Mouse (Mus musculus) brain, embryonic 14.5 days (tissue): Measurements from ENCODE around the gene Gp1bb. TPM values are rescaled to one million over a fixed set of nuclear protein-coding genes. Genes with fewer than 3 reads are reported as not detected.

ENCODE experiments used
- DNase-seq: peaks from one replicate; pipeline ENCODE4 v3.0.0-alpha.2; 2011; ENCODE audit warnings: low read depth
- CTCF ChIP-seq: fragments of 200-500 bp; IDR thresholded peaks from 2 replicates; pipeline ENCODE4 v1.5.1; 2012; ENCODE audit warnings: inconsistent platforms, mild to moderate bottlenecking, moderate library complexity, borderline replicate concordance; ENCODE audit not compliant: insufficient read depth, insufficient read length; ENCODE audit errors: extremely low read depth
- POLR2A ChIP-seq: fragments of 200-500 bp; IDR thresholded peaks from 2 replicates; pipeline ENCODE4 v1.6.1; 2012; ENCODE audit warnings: mild to moderate bottlenecking, inconsistent platforms, borderline replicate concordance; ENCODE audit not compliant: poor library complexity, insufficient read depth, insufficient read length, severe bottlenecking; ENCODE audit errors: extremely low read depth
- polyA plus RNA-seq: library from polyadenylated mRNA; depleted of rRNA; stranded (reverse); fragments of >200 nt; gene quantifications from 2 replicates; pipeline ENCODE4 v1.2.3, GENCODE M21; 2012; rRNA removed

Gene Gp1bb
- polyA plus RNA-seq: 19.9 and 22.5 TPM in 2 replicates

DNA sequence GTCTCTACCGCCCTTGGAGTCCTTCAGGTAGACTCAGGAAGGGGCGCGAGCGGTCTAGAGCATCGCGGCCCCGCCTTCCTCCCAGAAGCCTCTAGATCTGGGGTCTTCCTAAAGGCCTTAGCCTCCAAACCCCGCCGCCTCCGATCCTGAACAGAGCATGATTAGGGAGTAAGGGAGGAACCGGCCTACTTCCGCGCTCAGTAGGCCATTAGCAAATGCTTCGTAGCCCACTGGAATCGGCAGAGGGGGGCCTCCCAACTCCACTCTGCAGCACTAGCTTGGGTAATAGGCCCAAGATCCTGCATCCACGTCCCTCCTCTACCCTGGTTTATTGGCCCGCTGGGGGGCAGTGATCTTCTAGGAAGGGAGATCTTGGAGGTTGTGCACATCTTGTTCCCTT, at the start of gene Gp1bb:
Gp1bb (minus strand) TSS at position 385 of the 400 bp plus-strand sequence.
- no peak for TF ChIP-seq POLR2A
- TF ChIP-seq CTCF: no peak
- DNase-seq: no peak

DNA sequence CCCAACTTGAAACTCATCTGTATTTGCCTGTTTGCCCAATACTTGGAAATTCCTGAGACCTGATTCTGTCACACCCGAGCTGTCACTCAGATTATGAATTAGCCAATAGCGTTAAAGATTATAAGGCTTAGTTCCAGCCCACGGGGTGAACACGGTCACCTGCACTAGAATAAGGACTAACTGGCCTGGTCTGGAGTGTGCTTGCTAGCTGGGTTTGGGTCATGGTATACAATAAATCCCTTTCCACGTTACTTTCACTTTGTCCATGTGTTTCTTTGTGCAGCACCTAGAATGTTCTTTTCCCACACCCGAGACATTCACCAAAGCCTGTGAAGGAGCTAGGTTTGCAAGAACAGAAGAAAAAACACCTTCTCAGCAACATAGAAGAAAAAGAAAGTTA, 47.7 kb upstream of the Gp1bb start:
- DNase-seq: no peak
- TF ChIP-seq CTCF: no peak
- no peak for TF ChIP-seq POLR2A

DNA sequence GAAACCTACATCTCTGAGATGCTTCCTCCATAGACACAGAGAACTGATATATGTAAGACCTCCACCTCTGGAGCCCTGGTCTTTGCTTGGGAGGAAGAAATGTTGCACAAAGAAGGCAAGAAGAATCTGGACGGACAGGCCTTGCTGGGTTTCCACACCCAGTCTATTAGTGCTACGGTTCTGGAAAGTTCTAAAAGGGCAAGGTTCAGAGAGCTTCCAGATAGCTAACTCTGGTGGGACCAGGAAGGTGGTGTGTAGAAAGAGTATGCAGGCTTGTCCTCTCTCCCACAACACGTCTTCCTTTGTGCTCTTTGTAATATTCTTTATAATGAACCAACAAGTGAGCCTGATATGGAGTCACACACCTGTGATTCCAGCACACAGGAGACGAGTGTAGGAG, 36.4 kb upstream of the Gp1bb start:
- no peak for TF ChIP-seq POLR2A
- no peak for TF ChIP-seq CTCF
- no peak for DNase-seq

GRCm38 (mm10) chr16:18655372-18656098, 33.3 kb upstream of the Gp1bb start:
- TF ChIP-seq POLR2A (no peak), CTCF (no peak)
- no peak for DNase-seq

DNA sequence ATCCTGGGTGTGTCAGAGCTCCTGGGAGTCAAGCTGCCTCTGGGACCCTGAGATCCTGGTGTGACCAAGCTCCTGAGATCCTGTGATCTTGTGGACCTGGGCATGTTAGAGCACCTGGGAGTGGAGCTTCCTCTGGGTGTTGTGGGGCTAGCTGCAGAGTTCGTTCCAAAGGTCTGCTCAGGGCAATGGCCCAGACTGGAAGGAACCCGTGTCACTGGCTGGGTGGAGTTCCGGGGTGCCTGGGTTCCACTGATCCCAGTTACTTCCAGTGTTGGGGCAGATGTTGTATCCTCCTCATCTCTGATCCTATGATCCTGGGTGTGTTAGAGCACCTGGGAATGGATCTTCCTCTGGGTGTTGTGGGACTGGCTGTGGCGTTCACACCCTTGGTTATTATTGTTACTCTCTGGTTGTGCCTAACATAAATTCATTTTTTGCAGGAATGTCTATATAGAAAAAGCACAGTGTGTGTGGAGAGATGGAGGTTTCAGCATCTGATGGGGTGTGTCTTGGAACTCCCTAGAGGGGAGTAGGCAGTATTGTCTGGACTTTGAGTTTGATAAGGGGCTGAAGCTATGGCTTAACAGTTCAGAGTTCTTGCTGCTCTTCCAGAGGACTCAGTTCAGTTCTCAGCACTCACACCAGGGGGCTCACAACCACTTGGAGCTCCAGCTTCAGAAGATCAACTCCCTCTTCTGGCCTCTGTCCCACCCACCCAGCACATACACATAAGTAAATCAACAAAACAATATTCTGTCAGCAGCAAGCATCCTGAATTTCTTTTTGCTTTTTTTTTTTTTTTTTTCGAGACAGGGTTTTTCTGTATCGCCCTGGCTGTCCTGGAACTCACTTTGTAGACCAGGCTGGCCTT, 31.3 kb upstream of the Gp1bb start:
- no peak for DNase-seq
- TF ChIP-seq POLR2A: no peak

DNA sequence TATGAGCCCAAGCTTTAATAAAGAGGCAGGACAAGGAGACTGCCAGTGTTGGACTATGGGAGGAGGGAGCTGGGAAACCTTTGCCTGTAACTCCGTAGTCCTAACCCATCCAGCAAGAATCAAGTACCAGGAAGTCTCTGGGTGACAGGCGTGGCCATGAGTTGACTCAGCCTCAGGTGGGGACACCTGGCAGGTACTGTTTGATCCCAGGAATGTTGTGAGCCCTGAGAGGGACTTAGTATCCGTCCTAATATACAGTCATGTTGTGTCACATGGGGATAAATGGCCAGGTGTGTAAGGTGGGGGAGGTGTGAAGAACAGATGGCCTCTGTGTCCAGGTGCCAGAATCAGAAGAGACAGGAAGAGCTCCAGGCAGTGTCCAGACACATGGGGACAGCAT, 26.9 kb upstream of the Gp1bb start:
- no peak for DNase-seq
- TF ChIP-seq CTCF (no peak), POLR2A (no peak)

DNA sequence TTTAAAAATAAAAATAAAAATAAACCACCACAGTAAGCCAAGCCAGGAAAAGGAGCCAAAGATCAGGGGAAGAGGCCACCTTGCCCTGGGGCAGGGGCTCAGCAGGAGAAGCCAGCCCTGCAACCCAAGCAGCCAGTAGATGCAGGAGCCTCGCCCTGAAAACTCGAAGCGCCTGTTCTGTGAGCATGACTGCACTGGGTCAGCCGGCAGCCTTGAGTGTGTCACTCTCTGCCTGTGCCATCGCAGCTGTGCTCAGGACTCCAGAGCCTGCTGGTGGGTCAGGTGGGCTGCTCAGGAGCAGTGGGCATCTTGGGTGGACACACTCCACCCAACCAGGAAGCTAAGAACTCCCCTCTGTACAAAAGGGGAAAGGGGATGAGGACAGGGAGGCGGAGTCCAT, 23.1 kb upstream of the Gp1bb start:
- no peak for TF ChIP-seq POLR2A
- no peak for TF ChIP-seq CTCF
- no peak for DNase-seq

DNA sequence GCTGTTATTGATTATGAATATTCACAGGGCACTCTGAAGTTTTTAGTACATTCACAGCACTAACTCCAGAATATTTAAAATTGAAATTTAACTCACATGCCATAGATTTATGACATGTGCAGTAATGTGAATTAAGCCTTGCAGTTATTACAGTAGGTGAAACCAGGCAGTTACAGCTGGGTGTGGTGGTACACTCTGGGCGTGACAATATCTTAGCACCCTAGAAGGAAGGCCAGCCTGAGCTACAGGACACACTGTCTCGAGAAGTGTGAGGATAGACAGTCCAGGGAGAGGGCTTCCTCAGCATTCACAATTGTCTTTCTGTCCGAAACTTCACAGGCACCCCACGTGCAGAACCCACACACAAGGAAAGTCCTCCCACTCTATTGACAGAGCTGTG, 22.3 kb upstream of the Gp1bb start:
- no peak for DNase-seq
- no peak for TF ChIP-seq POLR2A
- no peak for TF ChIP-seq CTCF

GRCm38 (mm10) chr16:18643406-18643998, 21.3 kb upstream of the Gp1bb start:
- no peak for DNase-seq
- TF ChIP-seq CTCF: no peak
- TF ChIP-seq POLR2A: no peak

- DNase-seq: no peak
- no peak for TF ChIP-seq CTCF
- no peak for TF ChIP-seq POLR2A
These were observed 20.7 kb upstream of the Gp1bb start for GRCm38 (mm10) chr16:18642897-18643296.

GRCm38 (mm10) chr16:18642291-18642690, 20.1 kb upstream of the Gp1bb start:
- DNase-seq: no peak
- TF ChIP-seq POLR2A (no peak), CTCF (no peak)
